Mouse (Mus musculus) embryonic fibroblast, embryonic 13.5 days (primary cell): ENCODE measurements around the gene Drd1. TPM values are rescaled to one million over a fixed set of nuclear protein-coding genes. Genes with fewer than 3 reads are reported as not detected.

Source experiments
- H3K27ac ChIP-seq: 2 replicates; pipeline ENCODE4 v1.5.1; 2012; ENCODE audit warnings: low read length, control low read depth, inconsistent platforms; ENCODE audit not compliant: insufficient read depth
- H3K4me1 ChIP-seq: 2 replicates; pipeline ENCODE4 v1.6.1; 2011; ENCODE audit warnings: low read length; ENCODE audit not compliant: control insufficient read depth, insufficient read depth
- H3K4me3 ChIP-seq: 2 replicates; pipeline ENCODE4 v1.5.1; 2011; ENCODE audit warnings: mild to moderate bottlenecking, control low read depth, low read length; ENCODE audit not compliant: insufficient read depth
- CTCF ChIP-seq: IDR thresholded peaks from 2 replicates; pipeline ENCODE4 v1.5.1; 2011; ENCODE audit warnings: mild to moderate bottlenecking, control low read depth, low read length, moderate library complexity, borderline replicate concordance; ENCODE audit not compliant: insufficient read depth
- POLR2A ChIP-seq: IDR thresholded peaks from 2 replicates; pipeline ENCODE4 v1.6.1; 2011; ENCODE audit warnings: low read depth, mild to moderate bottlenecking, control low read depth, low read length, moderate library complexity
- polyA plus RNA-seq: library from polyadenylated mRNA; stranded (reverse); fragments of >200 nt; gene quantifications from 2 replicates; pipeline ENCODE4 v1.2.4, GENCODE M21; 2011; ENCODE audit warnings: low read depth; ENCODE audit not compliant: missing spikeins, insufficient read length

The Drd1 gene
- polyA plus RNA-seq, 1 experiment = not detected

- TF ChIP-seq CTCF (no peak), POLR2A (no peak)
- H3K4me1 ChIP-seq = no peaks in the 10 kb centered on the region
- H3K27ac ChIP-seq = no peak overlapping the region
- H3K4me3 ChIP-seq = no peak overlapping the region
Measured at GRCm38 (mm10) chr13:54085266-54085665, 29.8 kb upstream of the Drd1 start.

GRCm38 (mm10) chr13:54084826-54085225 lies 29.3 kb upstream of the Drd1 start:
- TF ChIP-seq POLR2A = no peak
- TF ChIP-seq CTCF = no peak
- Histone ChIP-seq H3K4me3 (no peak overlapping the region), H3K4me1 (no peaks in the 10 kb centered on the region), H3K27ac (no peak overlapping the region)

GRCm38 (mm10) chr13:54084178-54084577 lies 28.7 kb upstream of the Drd1 start:
- TF ChIP-seq POLR2A (no peak), CTCF (no peak)
- no peak overlapping the region for H3K4me3 ChIP-seq
- no peaks in the 10 kb centered on the region for H3K4me1 ChIP-seq
- H3K27ac ChIP-seq = no peak overlapping the region

GRCm38 (mm10) chr13:54082946-54083345 lies 27.4 kb upstream of the Drd1 start:
- H3K4me3 ChIP-seq = no peak overlapping the region
- TF ChIP-seq POLR2A (no peak), CTCF (no peak)
- no peak overlapping the region for H3K27ac ChIP-seq
- no peaks in the 10 kb centered on the region for H3K4me1 ChIP-seq

GRCm38 (mm10) chr13:54080785-54081184 lies 25.3 kb upstream of the Drd1 start:
- H3K4me1 ChIP-seq = no peaks in the 10 kb centered on the region
- no peak overlapping the region for H3K4me3 ChIP-seq
- no peak overlapping the region for H3K27ac ChIP-seq
- TF ChIP-seq CTCF = no peak
- no peak for TF ChIP-seq POLR2A

- no peaks in the 10 kb centered on the region for H3K4me1 ChIP-seq
- no peak overlapping the region for H3K4me3 ChIP-seq
- H3K27ac ChIP-seq = no peak overlapping the region
- no peak for TF ChIP-seq POLR2A
- no peak for TF ChIP-seq CTCF
Measured at GRCm38 (mm10) chr13:54079782-54080759, 24.6 kb upstream of the Drd1 start.

- H3K4me1 ChIP-seq = no peaks in the 10 kb centered on the region
- no peak overlapping the region for H3K27ac ChIP-seq
- no peak for TF ChIP-seq CTCF
- no peak for TF ChIP-seq POLR2A
- no peak overlapping the region for H3K4me3 ChIP-seq
Measured at GRCm38 (mm10) chr13:54077470-54078174, 22.1 kb upstream of the Drd1 start.

GRCm38 (mm10) chr13:54076762-54077460 lies 21.4 kb upstream of the Drd1 start:
- TF ChIP-seq CTCF (no peak), POLR2A (no peak)

GRCm38 (mm10) chr13:54076051-54076450 lies 20.5 kb upstream of the Drd1 start:
- no peak overlapping the region for H3K4me3 ChIP-seq

More at GRCm38 (mm10) chr13:54076762-54077460, 21.4 kb upstream of the Drd1 start:
- H3K27ac ChIP-seq = no peak overlapping the region
- no peak overlapping the region for H3K4me3 ChIP-seq
- no peaks in the 10 kb centered on the region for H3K4me1 ChIP-seq

More at GRCm38 (mm10) chr13:54076051-54076450, 20.5 kb upstream of the Drd1 start:
- TF ChIP-seq POLR2A (no peak), CTCF (no peak)
- H3K27ac ChIP-seq = no peak overlapping the region
- no peaks in the 10 kb centered on the region for H3K4me1 ChIP-seq
